Mouse (Mus musculus) lung, adult 18-20 months (tissue): Measurements from ENCODE around the gene C530008M17Rik.
"Not testable (repeated sequence)": the region's sequence is repeated elsewhere in the genome, so short reads cannot be mapped to it uniquely, and the experiment has no call there.

ENCODE experiments used
- DNase-seq, 2 experiments: peaks; one replicate each; pipeline ENCODE4 v3.0.0; 2022; ENCODE audit warnings: mixed read lengths in 2 of 2

The C530008M17Rik gene

GRCm38 (mm10) chr5:76910807-76911206 is 254.5 kb downstream of the C530008M17Rik start:
- DNase-seq = no peak

GRCm38 (mm10) chr5:76912522-76912921 is 256.2 kb downstream of the C530008M17Rik start:
- not testable (repeated sequence) for DNase-seq

- DNase-seq = no peak
These were observed 266.5 kb downstream of the C530008M17Rik start for GRCm38 (mm10) chr5:76922833-76923232.
